Mouse (Mus musculus) spleen, adult 2 months (tissue): ENCODE data around the gene Myh9.

Experiments used
- CTCF ChIP-seq: fragments of 200-500 bp; IDR thresholded peaks from 2 replicates; pipeline ENCODE4 v1.5.1; 2011; ENCODE audit warnings: mild to moderate bottlenecking, inconsistent platforms; ENCODE audit not compliant: insufficient read depth, insufficient read length, insufficient replicate concordance; ENCODE audit errors: extremely low read depth
- POLR2A ChIP-seq: fragments of 200-500 bp; IDR thresholded peaks from 2 replicates; pipeline ENCODE4 v1.6.1; 2011; ENCODE audit warnings: low read depth, low read length, inconsistent platforms

GRCm38 (mm10) chr15:77792056-77792455 lies 49.9 kb downstream of the Myh9 start:
- no peak for TF ChIP-seq CTCF
- TF ChIP-seq POLR2A = no peak
